Mouse (Mus musculus) CH12.LX (cell line): ENCODE data around the gene Ctbs. TPM values are rescaled to one million over a fixed set of nuclear protein-coding genes. Genes with fewer than 3 reads are reported as not detected.

Experiments
- DNase-seq: peaks from one replicate; pipeline ENCODE4 v3.0.0-alpha.2; 2013; ENCODE audit errors: extremely low read depth
- H3K27ac ChIP-seq: 2 replicates; pipeline ENCODE4 v1.5.1; 2012; ENCODE audit warnings: low read depth, mild to moderate bottlenecking, control low read depth, moderate library complexity; ENCODE audit not compliant: insufficient read depth
- H3K27me3 ChIP-seq: replicated peaks from 2 replicates; pipeline ENCODE3; 2012; ENCODE audit warnings: inconsistent platforms
- H3K36me3 ChIP-seq, 2 experiments: replicated peaks in 1 of 2; 2 replicates each; pipeline versions ENCODE3 to v1.6.1; 2012; ENCODE audit warnings: inconsistent platforms in 1 of 2, low read length in 1 of 2, mild to moderate bottlenecking in 1 of 2, mixed read lengths in 1 of 2, moderate library complexity in 1 of 2; ENCODE audit not compliant: control insufficient read depth in 1 of 2, insufficient read depth in 1 of 2
- H3K4me1 ChIP-seq, 2 experiments: 2 replicates each; pipeline ENCODE4 v1.6.1; 2012; ENCODE audit warnings: inconsistent platforms in 1 of 2, moderate library complexity in 1 of 2; ENCODE audit not compliant: insufficient read depth in 2 of 2, control insufficient read depth in 1 of 2
- H3K4me2 ChIP-seq: 2 replicates; pipeline ENCODE4 v1.6.1; 2012; ENCODE audit warnings: low read depth, mild to moderate bottlenecking, control low read depth; ENCODE audit not compliant: poor library complexity, insufficient read depth, severe bottlenecking
- H3K4me3 ChIP-seq, 3 experiments: fragments of 150-350 bp in 1 of 3; sonication (generic) in 1 of 3; replicated peaks in 1 of 3; 2 replicates each; pipeline versions ENCODE3 to v1.5.1; 2011 to 2012; ENCODE audit warnings: low read depth in 2 of 3, low read length in 2 of 3, mild to moderate bottlenecking in 2 of 3, moderate library complexity in 2 of 3, control low read depth in 1 of 3, improper control_type of control experiment in 1 of 3, inconsistent platforms in 1 of 3, mixed read lengths in 1 of 3; ENCODE audit not compliant: poor library complexity in 1 of 3
- H3K79me2 ChIP-seq: replicated peaks from 2 replicates; pipeline ENCODE4 v1.6.1; 2012; ENCODE audit warnings: mild to moderate bottlenecking, moderate library complexity; ENCODE audit not compliant: control insufficient read depth, poor library complexity, insufficient read depth, severe bottlenecking; ENCODE audit errors: extremely low read depth
- H3K9ac ChIP-seq: 2 replicates; pipeline ENCODE4 v1.6.1; 2012; ENCODE audit warnings: low read depth, mild to moderate bottlenecking, control low read depth, moderate library complexity; ENCODE audit not compliant: insufficient read depth
- H3K9me3 ChIP-seq: replicated peaks from 2 replicates; pipeline ENCODE3; 2012; ENCODE audit warnings: low read length, inconsistent platforms, mixed read lengths
- BHLHE40 ChIP-seq: IDR thresholded peaks from 2 replicates; pipeline ENCODE4 v1.6.1; 2011; ENCODE audit warnings: mild to moderate bottlenecking, low read depth, low read length, improper control_type of control experiment
- CHD1 ChIP-seq: IDR thresholded peaks from 2 replicates; pipeline ENCODE4 v1.6.1; 2012; ENCODE audit warnings: low read depth, low read length, improper control_type of control experiment, inconsistent platforms
- CTCF ChIP-seq, 2 experiments: IDR thresholded peaks in 1 of 2; conservative IDR thresholded peaks in 1 of 2; 2 replicates each; pipeline ENCODE4 v1.5.1; 2011 to 2012; ENCODE audit warnings: low read depth in 2 of 2, low read length in 2 of 2, improper control_type of control experiment in 1 of 2, inconsistent platforms in 1 of 2, mild to moderate bottlenecking in 1 of 2, moderate library complexity in 1 of 2
- JUND ChIP-seq: conservative IDR thresholded peaks from 2 replicates; pipeline ENCODE4 v1.6.1; 2011; ENCODE audit warnings: low read depth, low read length, improper control_type of control experiment
- KAT2A ChIP-seq: IDR thresholded peaks from 2 replicates; pipeline ENCODE4 v1.6.1; 2012; ENCODE audit warnings: low read length, improper control_type of control experiment, inconsistent platforms; ENCODE audit not compliant: insufficient replicate concordance
- MAFK ChIP-seq: IDR thresholded peaks from 2 replicates; pipeline ENCODE4 v1.6.1; 2011; ENCODE audit warnings: low read length, improper control_type of control experiment; ENCODE audit not compliant: insufficient replicate concordance
- MAX ChIP-seq: IDR thresholded peaks from 2 replicates; pipeline ENCODE4 v1.6.1; 2011; ENCODE audit warnings: low read length, improper control_type of control experiment
- MAZ ChIP-seq: IDR thresholded peaks from 2 replicates; pipeline ENCODE4 v1.6.1; 2012; ENCODE audit warnings: low read depth, mild to moderate bottlenecking, inconsistent platforms, low read length, improper control_type of control experiment, moderate library complexity
- MEF2A ChIP-seq: IDR thresholded peaks from 2 replicates; pipeline ENCODE4 v1.6.1; 2014; ENCODE audit warnings: low read depth, mild to moderate bottlenecking, inconsistent platforms, low read length, improper control_type of control experiment, borderline replicate concordance
- MXI1 ChIP-seq: IDR thresholded peaks from 2 replicates; pipeline ENCODE4 v1.6.1; 2011; ENCODE audit warnings: mild to moderate bottlenecking, low read depth, low read length, improper control_type of control experiment
- MYC ChIP-seq: IDR thresholded peaks from 2 replicates; pipeline ENCODE4 v1.6.1; 2011; ENCODE audit warnings: low read depth, mild to moderate bottlenecking, improper control_type of control experiment, low read length
- NELFE ChIP-seq: IDR thresholded peaks from 2 replicates; pipeline ENCODE4 v1.6.1; 2011; ENCODE audit warnings: low read depth, low read length, improper control_type of control experiment
- POLR2A ChIP-seq: IDR thresholded peaks from 2 replicates; pipeline ENCODE4 v1.6.1; 2011; ENCODE audit warnings: low read depth, mild to moderate bottlenecking, improper control_type of control experiment, low read length
- POLR2AphosphoS2 ChIP-seq: IDR thresholded peaks from 2 replicates; pipeline ENCODE4 v1.6.1; 2011; ENCODE audit warnings: low read depth, low read length, improper control_type of control experiment
- RAD21 ChIP-seq: IDR thresholded peaks from 2 replicates; pipeline ENCODE4 v1.6.1; 2011; ENCODE audit warnings: low read depth, mild to moderate bottlenecking, low read length, improper control_type of control experiment, moderate library complexity
- RCOR1 ChIP-seq: conservative IDR thresholded peaks from 2 replicates; pipeline ENCODE4 v1.6.1; 2012; ENCODE audit warnings: low read depth, mild to moderate bottlenecking, inconsistent platforms, low read length, improper control_type of control experiment
- SIN3A ChIP-seq: IDR thresholded peaks from 2 replicates; pipeline ENCODE4 v1.6.1; 2012; ENCODE audit warnings: low read length, improper control_type of control experiment, inconsistent platforms
- UBTF ChIP-seq: IDR thresholded peaks from 2 replicates; pipeline ENCODE4 v1.6.1; 2012; ENCODE audit warnings: low read depth, mild to moderate bottlenecking, inconsistent platforms, low read length, improper control_type of control experiment, moderate library complexity
- USF2 ChIP-seq: conservative IDR thresholded peaks from 2 replicates; pipeline ENCODE4 v1.6.1; 2011; ENCODE audit warnings: low read depth, low read length, improper control_type of control experiment
- ZC3H11A ChIP-seq: IDR thresholded peaks from 2 replicates; pipeline ENCODE4 v1.6.1; 2012; ENCODE audit warnings: low read depth, mild to moderate bottlenecking, inconsistent platforms, low read length, improper control_type of control experiment
- ZMIZ1 ChIP-seq: IDR thresholded peaks from 2 replicates; pipeline ENCODE4 v1.6.1; 2012; ENCODE audit warnings: low read depth, mild to moderate bottlenecking, inconsistent platforms, low read length, improper control_type of control experiment
- dilution Hi-C: fragments of 300-500 bp; cut with MboI; formaldehyde crosslinking; loops from 2 replicates; pipeline ENCODE4 v1.14.3; 2020; ENCODE audit warnings: low sequenced_read_pairs; ENCODE audit not compliant: extremely low pct_unique_long_range_greater_than_20kb, extremely low pct_ligation_motif_present
- in situ Hi-C: fragments of 300-500 bp; cut with MboI; formaldehyde crosslinking; loops from 3 replicates; pipeline ENCODE4 v1.14.3; 2019; ENCODE audit warnings: low sequenced_read_pairs, low pct_ligation_motif_present, low pct_unique_long_range_greater_than_20kb, mixed read lengths
- polyA plus RNA-seq: library from polyadenylated mRNA; unstranded; fragments of >175 nt; gene quantifications from 2 replicates; pipeline ENCODE4 v1.2.1, GENCODE M21; 2012; ENCODE audit warnings: low read depth; ENCODE audit not compliant: insufficient read length
- total RNA-seq, 2 experiments: library from RNA; depleted of rRNA; stranded (reverse); fragments of 300-350 nt in 1 of 2; fragments of >200 nt in 1 of 2; gene quantifications; 2 replicates each; pipeline ENCODE4 v1.2.3; 2012 to 2014

Gene Ctbs
- total and polyA plus RNA-seq, 3 experiments = 21.4 to 48.8 (median 33.5) TPM

DNA sequence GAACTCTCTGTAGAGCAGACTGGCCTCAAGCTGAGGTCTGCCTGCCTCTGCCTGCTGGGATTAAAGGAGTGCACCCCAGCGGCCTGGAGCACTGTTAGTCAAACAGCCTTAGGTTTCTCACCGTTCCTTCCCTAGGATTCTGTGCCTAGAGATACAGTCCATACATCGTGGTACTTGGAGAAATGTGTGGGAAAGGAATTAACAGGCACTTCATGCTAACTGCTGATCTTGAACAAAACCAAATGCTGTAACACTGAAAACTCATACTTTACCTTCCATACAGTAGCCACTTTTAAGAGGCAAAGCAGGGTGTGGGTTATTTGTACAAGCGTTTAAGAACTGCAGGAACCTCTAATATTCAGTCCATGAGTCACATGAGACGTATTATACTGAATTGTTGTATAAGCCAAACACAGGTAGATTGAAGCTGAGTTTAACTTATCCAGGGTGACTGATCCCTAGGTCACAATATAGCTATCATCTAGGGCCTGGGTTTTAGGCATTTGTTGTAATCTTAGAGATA, 52.1 kb downstream of the Ctbs start:
- H3K9ac ChIP-seq = peak overlapping the region; percentile 96
- no peaks in the 10 kb centered on the region for H3K9me3 ChIP-seq
- H3K27ac ChIP-seq = no peak overlapping the region
- H3K27me3 ChIP-seq = no peaks in the 10 kb centered on the region
- H3K4me2 ChIP-seq = peak overlapping the region; percentile 64
- DNase-seq = no peak
- H3K4me1 ChIP-seq = peaks cover 5 to 46% of the 10 kb centered on the region in 2 experiments; a peak in 2 of 4 replicates
- peak overlapping the region; percentile 76 to 95 (median 81) for H3K4me3 ChIP-seq
- dilution Hi-C loops (no loop called here), in situ Hi-C loops (no loop called here)
- peaks cover 30 to 49% of the 10 kb centered on the region in 2 experiments for H3K36me3 ChIP-seq
- peaks cover 48% of the 10 kb centered on the region for H3K79me2 ChIP-seq
- TF ChIP-seq MXI1 = 0 out of 2 replicates have a peak, but pooled peaks have one; percentile 17
- peak; percentile 75 for TF ChIP-seq SIN3A
- no peak; the same call in 1 of the 2 replicates for TF ChIP-seq POLR2AphosphoS2
- TF ChIP-seq MAX = 0 out of 2 replicates have a peak, but pooled peaks have one; percentile 53
- TF ChIP-seq RCOR1 = 0 out of 2 replicates have a peak, but pooled peaks have one; percentile 24
- TF ChIP-seq MYC = no peak
- no peak for TF ChIP-seq MAFK
- TF ChIP-seq CHD1 = 0 out of 2 replicates have a peak, but pooled peaks have one; percentile 81
- peak; percentile 44; the same call in 1 of the 2 replicates for TF ChIP-seq NELFE
- TF ChIP-seq MAZ = no peak
- TF ChIP-seq ZMIZ1 = peak; percentile 67; the same call in 1 of the 2 replicates

DNA sequence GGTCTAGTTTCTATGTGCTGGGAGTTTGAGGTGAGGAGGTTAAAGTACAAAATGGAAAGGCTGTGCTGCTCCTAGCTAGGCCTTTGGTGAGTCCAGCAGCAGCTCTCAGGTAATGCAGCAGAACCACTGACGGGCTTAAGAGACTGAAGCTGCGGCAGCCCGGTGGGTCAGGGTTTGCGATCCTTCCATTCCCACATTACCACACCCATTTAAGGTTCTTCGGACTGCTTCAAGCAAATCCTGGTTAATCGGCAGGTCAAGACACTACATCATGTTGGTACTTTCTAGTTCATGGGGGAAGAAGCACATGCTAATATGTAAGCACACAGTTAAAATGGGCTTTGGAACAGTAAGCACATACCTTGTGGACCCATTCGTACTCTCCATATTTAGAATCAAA, 57.1 kb downstream of the Ctbs start:
- H3K9ac ChIP-seq = no peak overlapping the region
- TF ChIP-seq USF2 (no peak), JUND (no peak), POLR2AphosphoS2 (peak; percentile 64; the same call in 1 of the 2 replicates), CTCF (conservative IDR thresholded peaks at IDR 0.05 in 1 of 2, IDR thresholded peaks at IDR 0.05 in 1 of 2; ENCODE audit: low read depth in 2 of 2, low read length in 2 of 2) (no peak), MAFK (no peak), KAT2A (no peak), UBTF (no peak), ZC3H11A (no peak), BHLHE40 (no peak), RAD21 (no peak), POLR2A (peak; percentile 30; the same call in 1 of the 2 replicates), ZMIZ1 (no peak; the same call in none of the 2 replicates), MEF2A (no peak)
- H3K36me3 ChIP-seq = peaks cover 69 to 94% of the 10 kb centered on the region in 2 experiments
- dilution Hi-C loops (no loop called here), in situ Hi-C loops (no loop called here)
- H3K9me3 ChIP-seq = no peaks in the 10 kb centered on the region
- peaks cover 34% of the 10 kb centered on the region for H3K79me2 ChIP-seq
- H3K4me2 ChIP-seq = no peak overlapping the region
- no peak for DNase-seq
- no peaks in the 10 kb centered on the region for H3K27me3 ChIP-seq
- peaks cover 5 to 32% of the 10 kb centered on the region in 2 experiments; a peak in 2 of 4 replicates for H3K4me1 ChIP-seq
- no peak overlapping the region for H3K4me3 ChIP-seq
- no peak overlapping the region for H3K27ac ChIP-seq

Other genes starting within 250 kb of the Ctbs start
- gene Lpar3, start 228.8 kb upstream of the Ctbs start, total RNA-seq (2012; rRNA removed) = not detected in 2 replicates
- gene Lpar3, start 228.8 kb upstream of the Ctbs start, total RNA-seq (2014; rRNA removed) = not detected in 2 replicates
- not detected in 2 replicates for gene Lpar3, start 228.8 kb upstream of the Ctbs start, polyA plus RNA-seq
- 29.2 and 32.6 TPM in 2 replicates for gene Ssx2ip, start 45.2 kb upstream of the Ctbs start, total RNA-seq (2012; rRNA removed)
- gene Ssx2ip, start 45.2 kb upstream of the Ctbs start, total RNA-seq (2014; rRNA removed) = 31.9 and 39.9 TPM in 2 replicates
- 28.0 and 31.3 TPM in 2 replicates for gene Ssx2ip, start 45.2 kb upstream of the Ctbs start, polyA plus RNA-seq
- 1.3 and 2.0 TPM in 2 replicates for gene Spata1, start 50.0 kb downstream of the Ctbs start, total RNA-seq (2012; rRNA removed)
- 1.4 and 1.8 TPM in 2 replicates for gene Spata1, start 50.0 kb downstream of the Ctbs start, total RNA-seq (2014; rRNA removed)
- 2.6 and 2.9 TPM in 2 replicates for gene Spata1, start 50.0 kb downstream of the Ctbs start, polyA plus RNA-seq
- gene Gng5, start 50.0 kb downstream of the Ctbs start, total RNA-seq (2012; rRNA removed) = 397 and 398 TPM in 2 replicates
- 630 and 677 TPM in 2 replicates for gene Gng5, start 50.0 kb downstream of the Ctbs start, total RNA-seq (2014; rRNA removed)
- 447 and 603 TPM in 2 replicates for gene Gng5, start 50.0 kb downstream of the Ctbs start, polyA plus RNA-seq
- 100 and 121 TPM in 2 replicates for gene Rpf1, start 71.6 kb downstream of the Ctbs start, total RNA-seq (2012; rRNA removed)
- 262 and 300 TPM in 2 replicates for gene Rpf1, start 71.6 kb downstream of the Ctbs start, total RNA-seq (2014; rRNA removed)
- gene Rpf1, start 71.6 kb downstream of the Ctbs start, polyA plus RNA-seq = 185 and 207 TPM in 2 replicates
- not detected in 2 replicates for gene Uox, start 120.6 kb downstream of the Ctbs start, total RNA-seq (2012; rRNA removed)
- not detected in 2 replicates for gene Uox, start 120.6 kb downstream of the Ctbs start, total RNA-seq (2014; rRNA removed)
- gene Uox, start 120.6 kb downstream of the Ctbs start, polyA plus RNA-seq = not detected in 2 replicates
- not detected in 2 replicates for gene Dnase2b, start 165.8 kb downstream of the Ctbs start, total RNA-seq (2012; rRNA removed)
- gene Dnase2b, start 165.8 kb downstream of the Ctbs start, total RNA-seq (2014; rRNA removed) = not detected in 2 replicates
- gene Dnase2b, start 165.8 kb downstream of the Ctbs start, polyA plus RNA-seq = not detected in 2 replicates
- gene 4930503B20Rik, start 201.5 kb downstream of the Ctbs start, total RNA-seq (2012; rRNA removed) = not detected in 2 replicates
- gene 4930503B20Rik, start 201.5 kb downstream of the Ctbs start, total RNA-seq (2014; rRNA removed) = not detected in 2 replicates
- not detected in 2 replicates for gene 4930503B20Rik, start 201.5 kb downstream of the Ctbs start, polyA plus RNA-seq
- gene Samd13, start 235.8 kb downstream of the Ctbs start, total RNA-seq (2012; rRNA removed) = not detected in 2 replicates
- gene Samd13, start 235.8 kb downstream of the Ctbs start, total RNA-seq (2014; rRNA removed) = not detected in 2 replicates
- gene Samd13, start 235.8 kb downstream of the Ctbs start, polyA plus RNA-seq = not detected in 2 replicates